Mouse (Mus musculus) testis, adult 2 months (tissue): ENCODE measurements at regions not wholly inside any gene's neighbourhood (a gene's known extent, or its start where the extent isn't known, plus 50 kb on each side); places are given as distances from the start of the nearest gene placed in this dataset.

Source experiments
- CTCF ChIP-seq: fragments of 200-500 bp; IDR thresholded peaks from 2 replicates; pipeline ENCODE4 v1.5.1; 2012; ENCODE audit warnings: low read depth, mild to moderate bottlenecking, inconsistent platforms, low read length, moderate library complexity; ENCODE audit not compliant: control insufficient read depth, insufficient read depth, insufficient replicate concordance
- POLR2A ChIP-seq: fragments of 200-500 bp; IDR thresholded peaks from 2 replicates; pipeline ENCODE4 v1.6.1; 2012; ENCODE audit warnings: low read depth, mild to moderate bottlenecking, inconsistent platforms, low read length, moderate library complexity; ENCODE audit not compliant: control insufficient read depth

DNA sequence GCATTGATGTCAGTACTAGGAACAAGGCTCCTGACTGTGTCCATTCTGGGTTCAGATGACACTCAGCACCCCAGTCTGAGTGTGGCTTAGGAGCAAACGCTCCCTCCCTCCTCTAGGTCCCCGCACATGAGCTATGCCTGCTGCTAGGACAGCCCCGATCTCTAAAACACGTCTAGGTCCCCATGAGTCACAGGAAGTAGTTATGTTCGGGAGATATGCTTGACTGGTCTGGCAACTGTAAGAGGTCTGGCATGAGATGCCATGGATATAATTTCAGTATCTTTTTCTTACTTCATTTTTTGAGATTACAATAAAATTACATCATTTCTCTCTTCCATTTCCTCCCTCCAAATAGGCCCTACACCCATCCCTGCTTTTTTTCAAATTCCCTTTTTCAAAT lies 792.1 kb downstream of the Kcnj2 start:
- TF ChIP-seq CTCF (no peak), POLR2A (no peak)
